Comparison of ENCODE assay signal across 1 mouse cellular context in the genomic region with DNA sequence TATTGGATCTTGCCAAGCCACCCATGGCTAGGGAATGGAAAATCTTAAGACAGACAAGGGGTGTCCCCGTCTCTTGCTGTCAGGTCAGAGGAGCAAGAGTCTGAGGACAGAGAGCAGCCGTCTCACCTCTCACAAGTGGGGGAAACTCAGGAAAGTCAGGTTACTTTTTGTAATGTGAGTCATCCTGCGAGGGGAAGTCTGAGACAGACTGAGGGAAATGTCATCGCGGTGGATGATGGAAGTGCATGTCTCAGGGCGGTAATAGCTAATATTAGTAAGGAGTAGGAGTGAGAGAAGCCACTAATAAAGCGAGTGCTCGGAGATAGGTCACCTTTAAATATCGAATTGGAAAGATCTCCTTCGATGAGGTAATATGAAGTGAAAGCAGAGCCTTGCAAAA.
TF ChIP-seq lines count a peak whose summit lies in the region.

No protein-coding gene starts in this region.

TF ChIP-seq in CH12.LX, 34 proteins besides CTCF, POLR2A, EP300 and RAD21:
- peak; percentile 27; the same call in 1 of the 2 replicates for TF ChIP-seq BHLHE40 (IDR thresholded peaks at IDR 0.05; ENCODE audit: low read depth, low read length)
- TF ChIP-seq MYC (IDR thresholded peaks at IDR 0.05; ENCODE audit: low read depth, low read length): no peak
- no peak for TF ChIP-seq CHD2 (IDR thresholded peaks at IDR 0.05; ENCODE audit: low read length)
- peak; percentile 73 for TF ChIP-seq IRF4 (IDR thresholded peaks at IDR 0.05; ENCODE audit: low read depth, low read length)
- peak; percentile 67; the same call in 1 of the 2 replicates for TF ChIP-seq MEF2A (IDR thresholded peaks at IDR 0.05; ENCODE audit: borderline replicate concordance, low read depth, low read length)
- TF ChIP-seq ETS1 (conservative IDR thresholded peaks at IDR 0.05; ENCODE audit: low read depth, low read length): peak; percentile 65
